Mouse (Mus musculus): ENCODE measurements around the gene Kank3. TPM values are rescaled to one million over a fixed set of nuclear protein-coding genes. Genes with fewer than 3 reads are reported as not detected.

The Kank3 gene
- polyA plus RNA-seq, 1 experiment from 2014 or later = 77.8 TPM

DNA sequence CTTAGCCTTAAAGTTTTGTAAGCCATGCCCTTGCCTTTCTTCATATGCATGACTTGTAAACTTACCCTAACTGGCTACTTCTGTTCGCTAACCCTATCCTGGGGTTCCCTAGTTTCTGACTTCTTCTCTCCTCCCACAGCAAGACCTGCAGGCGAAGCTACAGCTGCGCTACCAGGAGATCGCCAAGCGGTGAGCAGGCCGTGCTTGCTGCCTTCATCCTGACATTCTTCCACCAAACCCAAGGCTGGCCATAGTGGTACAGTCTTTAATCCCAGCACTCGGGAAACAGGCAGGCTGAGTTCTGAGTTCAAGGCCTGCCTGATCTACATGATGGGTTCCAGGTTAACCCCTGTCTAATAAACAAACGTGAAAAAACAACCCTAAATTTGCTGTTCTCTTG lies 15.1 kb downstream of the Kank3 start:
- peaks cover 41% of the 10 kb centered on the region for H3K36me3 ChIP-seq
- H3K4me2 ChIP-seq = peak overlapping the region; percentile 61
- no peaks in the 10 kb centered on the region for H3K9me3 ChIP-seq
- peak overlapping the region; percentile 67 for H3K4me3 ChIP-seq
- H3K27ac ChIP-seq = no peak overlapping the region
- 81% methylated on average over 8 of the region's 8 CpGs for WGBS
- H3K9ac ChIP-seq = peak overlapping the region; percentile 69; the same call in 1 of the 2 replicates
- no peak for ATAC-seq (ENCODE audit: borderline replicate concordance, extremely low read depth, low FRiP score, low TSS enrichment)
- peaks cover 50% of the 10 kb centered on the region for H3K4me1 ChIP-seq
- H3K27me3 ChIP-seq = no peaks in the 10 kb centered on the region

DNA sequence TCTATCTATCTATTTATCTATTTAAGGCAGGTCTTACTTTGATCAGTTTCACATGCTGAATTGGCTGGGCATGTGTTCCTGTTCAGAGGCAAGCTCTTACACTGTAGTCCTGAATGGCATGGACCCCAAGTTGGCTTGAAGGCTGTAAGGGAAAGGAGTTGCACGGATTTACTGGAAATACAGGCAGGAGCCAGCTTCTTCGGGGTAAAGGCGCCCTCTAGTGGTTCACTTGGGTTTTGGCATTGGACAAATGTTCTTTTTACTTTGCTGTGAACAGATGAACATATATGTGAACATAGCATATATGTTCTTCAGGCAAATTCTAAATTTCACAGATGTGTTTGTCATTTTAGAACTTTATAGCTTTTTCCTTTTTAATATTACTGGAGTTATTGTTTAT lies 16.5 kb downstream of the Kank3 start:
- no peak for ATAC-seq (ENCODE audit: borderline replicate concordance, extremely low read depth, low FRiP score, low TSS enrichment)
- Histone ChIP-seq H3K4me2 (no peak overlapping the region), H3K9ac (no peak overlapping the region), H3K4me1 (peaks cover 47% of the 10 kb centered on the region), H3K27me3 (no peaks in the 10 kb centered on the region), H3K36me3 (peaks cover 38% of the 10 kb centered on the region), H3K27ac (no peak overlapping the region), H3K4me3 (no peak overlapping the region), H3K9me3 (no peaks in the 10 kb centered on the region)
- WGBS = 1% methylated on average over 3 of the region's 3 CpGs

DNA sequence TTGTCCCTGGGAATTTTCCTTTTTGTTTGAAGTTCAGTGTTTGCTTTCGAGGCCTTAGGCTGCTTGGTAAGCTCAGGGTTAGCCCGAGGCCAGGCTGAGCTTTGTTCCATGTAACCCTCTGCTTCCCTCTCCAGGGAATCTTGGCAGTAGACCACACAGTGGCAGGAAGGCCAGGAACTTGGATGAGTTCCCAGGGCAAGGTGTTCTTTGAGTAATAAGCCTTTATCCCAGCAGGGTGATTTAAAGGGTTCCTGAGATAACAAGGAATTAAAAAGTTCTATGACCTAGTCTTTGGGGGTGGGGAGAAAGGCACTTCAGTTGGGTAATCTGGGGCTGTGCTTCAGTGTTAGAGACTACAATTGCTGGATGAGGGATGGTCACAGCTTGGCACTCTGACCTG lies 18.6 kb downstream of the Kank3 start:
- Histone ChIP-seq H3K4me3 (no peak overlapping the region), H3K4me2 (no peak overlapping the region), H3K9me3 (no peaks in the 10 kb centered on the region), H3K4me1 (peaks cover 30% of the 10 kb centered on the region), H3K36me3 (peaks cover 47% of the 10 kb centered on the region), H3K9ac (no peak overlapping the region), H3K27ac (peak overlapping the region; percentile 66), H3K27me3 (no peaks in the 10 kb centered on the region)
- WGBS = 24% methylated on average over 2 of the region's 2 CpGs
- no peak for ATAC-seq (ENCODE audit: borderline replicate concordance, extremely low read depth, low FRiP score, low TSS enrichment)

DNA sequence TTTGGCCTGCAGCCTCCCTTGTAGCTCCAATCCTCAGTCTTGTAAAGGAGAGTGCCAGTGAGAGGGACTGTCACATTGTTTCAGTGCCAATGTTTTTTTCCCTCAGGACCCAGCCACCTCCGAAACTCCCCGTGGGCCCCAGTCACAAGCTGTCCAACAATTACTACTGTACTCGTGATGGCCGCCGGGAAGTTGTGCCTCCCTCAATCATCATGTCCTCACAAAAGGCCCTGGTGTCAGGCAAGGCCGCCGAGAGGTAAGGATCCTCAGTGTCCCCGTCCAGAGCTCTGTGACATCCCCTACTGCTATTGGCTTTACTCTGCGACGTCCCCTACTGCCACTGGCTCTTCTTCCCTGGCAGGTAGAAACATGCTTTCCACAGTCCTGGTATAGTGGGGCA lies 19.2 kb downstream of the Kank3 start:
- H3K27ac ChIP-seq = peak overlapping the region; percentile 48; the same call in 1 of the 2 replicates
- no peaks in the 10 kb centered on the region for H3K27me3 ChIP-seq
- no peak overlapping the region for H3K4me2 ChIP-seq
- no peak for ATAC-seq (ENCODE audit: borderline replicate concordance, extremely low read depth, low FRiP score, low TSS enrichment)
- H3K9me3 ChIP-seq = no peaks in the 10 kb centered on the region
- H3K4me1 ChIP-seq = peaks cover 30% of the 10 kb centered on the region
- 91% methylated on average over 10 of the region's 10 CpGs for WGBS
- no peak overlapping the region for H3K4me3 ChIP-seq
- no peak overlapping the region for H3K9ac ChIP-seq
- peaks cover 54% of the 10 kb centered on the region for H3K36me3 ChIP-seq

DNA sequence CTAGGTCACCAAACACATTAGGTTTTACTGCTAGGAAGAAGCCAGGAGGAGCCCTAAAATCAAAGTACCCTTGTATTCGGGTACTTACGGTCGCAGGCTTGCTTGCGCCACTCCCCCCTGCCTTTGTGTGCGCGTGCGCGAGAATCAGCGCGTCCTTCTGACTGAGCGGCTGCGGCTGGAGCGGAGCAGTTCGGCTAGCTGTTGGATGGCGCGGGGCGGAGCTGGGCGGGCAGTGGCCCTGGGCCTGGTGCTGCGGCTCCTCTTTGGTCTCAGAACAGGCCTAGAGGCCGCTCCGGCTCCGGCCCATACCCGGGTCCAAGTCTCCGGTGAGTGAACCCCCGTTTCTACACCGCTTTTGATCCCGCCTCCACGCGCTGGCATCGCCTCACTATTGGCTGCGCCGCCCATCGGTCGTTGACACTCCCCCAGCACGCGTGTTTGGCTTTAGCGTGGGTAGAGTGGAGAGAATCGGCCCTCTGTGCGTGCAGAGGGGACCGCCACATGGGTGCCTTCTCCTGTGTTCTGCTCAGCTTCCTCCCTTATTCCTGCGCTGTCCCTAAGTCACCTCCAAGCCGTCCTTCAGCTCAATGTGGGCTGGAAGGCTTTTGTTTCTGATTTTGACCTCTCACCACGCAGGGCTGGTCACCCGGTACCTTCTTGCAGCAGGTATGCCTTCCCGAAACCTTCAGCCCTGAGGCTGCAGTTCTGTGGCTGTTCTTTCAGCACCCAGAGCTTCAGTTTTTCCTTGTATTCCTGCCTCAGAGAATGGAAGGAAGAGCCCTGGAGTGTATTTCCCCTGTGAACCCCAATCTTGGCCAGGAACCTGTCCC lies 32.9 kb downstream of the Kank3 start, which contains the start of gene Cd320:
TSS of gene Cd320 (plus strand) at position 126 of the 830 bp plus-strand sequence.
- H3K9ac ChIP-seq = peak within 1 kb of the TSS; percentile 62
- H3K4me1 ChIP-seq = peaks cover 19% of the 10 kb centered on the region
- ATAC-seq (ENCODE audit: borderline replicate concordance, extremely low read depth, low FRiP score, low TSS enrichment) = peak; percentile 91
- peaks cover 16% of the 10 kb centered on the region for H3K36me3 ChIP-seq
- WGBS = under 1% methylated on average over 45 of the region's 45 CpGs
- peak within 1 kb of the TSS; percentile 70 for H3K4me2 ChIP-seq
- H3K4me3 ChIP-seq = peak within 1 kb of the TSS; percentile 90
- no peaks in the 10 kb centered on the region for H3K27me3 ChIP-seq
- H3K27ac ChIP-seq = peak within 1 kb of the TSS; percentile 69
- H3K9me3 ChIP-seq = no peaks in the 10 kb centered on the region

DNA sequence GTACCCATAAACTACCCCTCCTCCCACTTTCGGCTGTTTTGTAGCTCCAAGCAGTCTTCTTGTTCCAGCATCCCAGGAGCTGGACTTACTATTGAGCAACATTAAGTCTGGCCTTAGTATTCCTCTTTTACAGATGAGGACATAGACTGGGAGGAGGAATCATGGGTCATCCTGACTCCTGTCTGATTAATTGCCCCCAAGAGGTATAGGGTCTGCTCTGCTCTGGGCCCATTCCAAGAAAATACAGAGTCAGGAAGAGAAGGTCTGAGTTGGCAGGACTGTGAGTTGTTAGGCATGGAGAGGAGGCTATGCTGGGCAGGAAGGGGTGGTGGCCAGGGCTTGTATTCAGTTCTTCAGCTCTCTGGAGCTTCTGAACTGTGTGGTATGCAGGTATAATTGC lies 33.9 kb downstream of the Kank3 start:
- H3K4me1 ChIP-seq = peaks cover 19% of the 10 kb centered on the region
- H3K36me3 ChIP-seq = peaks cover 8% of the 10 kb centered on the region
- 0 out of 2 replicates have a peak overlapping the region, but pooled peaks have one; percentile 62 for H3K9ac ChIP-seq
- WGBS = 76% methylated on average over 1 of the region's 1 CpGs
- H3K27ac ChIP-seq = no peak overlapping the region
- no peak for ATAC-seq (ENCODE audit: borderline replicate concordance, extremely low read depth, low FRiP score, low TSS enrichment)
- peak overlapping the region; percentile 90 for H3K4me3 ChIP-seq
- H3K27me3 ChIP-seq = no peaks in the 10 kb centered on the region
- H3K9me3 ChIP-seq = no peaks in the 10 kb centered on the region
- H3K4me2 ChIP-seq = peak overlapping the region; percentile 70; the same call in 1 of the 2 replicates

DNA sequence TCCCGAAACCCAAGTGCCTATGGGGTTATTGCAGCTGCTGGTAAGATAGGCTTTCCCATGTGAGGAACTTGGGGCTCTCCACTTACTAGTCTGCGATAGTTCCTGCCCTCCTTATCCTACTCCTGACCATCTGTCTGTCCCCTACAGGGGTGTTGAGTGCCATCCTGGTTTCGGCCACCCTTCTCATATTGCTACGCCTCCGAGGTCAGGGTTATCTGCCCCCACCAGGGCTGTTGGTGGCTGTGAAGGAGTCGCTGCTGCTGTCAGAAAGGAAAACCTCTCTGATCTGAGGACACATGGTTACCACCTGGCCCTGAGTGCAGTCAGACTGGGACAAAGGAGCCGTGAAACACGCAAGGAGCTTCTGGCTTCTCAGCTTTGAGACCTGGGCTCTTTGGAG lies 37.8 kb downstream of the Kank3 start:
- no peak overlapping the region for H3K4me2 ChIP-seq
- peaks cover 7% of the 10 kb centered on the region for H3K36me3 ChIP-seq
- no peak overlapping the region for H3K9ac ChIP-seq
- H3K9me3 ChIP-seq = no peaks in the 10 kb centered on the region
- no peak for ATAC-seq (ENCODE audit: borderline replicate concordance, extremely low read depth, low FRiP score, low TSS enrichment)
- H3K4me1 ChIP-seq = peaks cover 13% of the 10 kb centered on the region
- 69% methylated on average over 8 of the region's 8 CpGs for WGBS
- H3K27me3 ChIP-seq = no peaks in the 10 kb centered on the region
- H3K4me3 ChIP-seq = no peak overlapping the region
- H3K27ac ChIP-seq = no peak overlapping the region

DNA sequence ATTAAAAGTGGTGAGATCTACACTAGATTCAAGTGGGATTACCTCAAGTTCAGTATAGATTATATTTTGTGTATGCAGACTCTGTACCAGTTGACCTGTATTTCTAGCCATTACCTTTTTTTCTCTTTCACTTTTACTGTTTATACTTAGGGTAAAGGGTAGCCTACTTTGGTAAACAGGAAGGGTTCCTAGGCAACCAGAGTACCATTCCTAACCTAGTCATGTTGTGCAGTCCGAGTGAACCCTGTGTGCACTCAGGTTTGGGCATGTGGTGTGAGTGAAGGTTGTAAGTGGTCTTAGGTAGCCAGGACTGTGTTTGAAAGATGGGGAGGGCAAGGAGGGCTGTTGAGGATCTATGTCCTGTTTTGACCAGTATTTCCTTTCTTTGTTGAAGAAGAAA lies 41.0 kb downstream of the Kank3 start:
- no peak overlapping the region for H3K27ac ChIP-seq
- WGBS = 46% methylated on average over 1 of the region's 1 CpGs
- no peaks in the 10 kb centered on the region for H3K27me3 ChIP-seq
- H3K4me2 ChIP-seq = no peak overlapping the region
- H3K36me3 ChIP-seq = peaks cover 7% of the 10 kb centered on the region
- H3K4me1 ChIP-seq = no peaks in the 10 kb centered on the region
- H3K4me3 ChIP-seq = no peak overlapping the region
- H3K9ac ChIP-seq = no peak overlapping the region
- ATAC-seq (ENCODE audit: borderline replicate concordance, extremely low read depth, low FRiP score, low TSS enrichment) = no peak
- no peaks in the 10 kb centered on the region for H3K9me3 ChIP-seq

DNA sequence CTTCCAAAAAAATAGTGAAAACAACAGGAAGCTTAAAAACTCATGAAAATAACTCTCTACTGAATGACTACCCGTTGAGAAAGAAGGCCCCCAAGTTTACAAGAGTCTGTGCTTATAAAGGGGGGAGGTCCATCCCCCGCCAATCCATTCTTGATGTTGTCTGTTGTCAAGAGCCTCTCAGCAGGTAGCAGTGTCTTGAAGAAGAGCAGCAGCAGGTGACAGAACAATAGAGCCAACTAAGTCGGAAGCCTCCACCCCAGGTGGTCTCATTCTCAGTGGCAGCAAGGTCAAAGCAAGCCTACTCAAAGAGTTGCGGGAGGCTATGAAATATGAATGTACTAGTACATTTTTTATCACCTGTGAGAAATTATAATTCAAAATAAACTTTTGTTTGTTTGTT lies 47.5 kb downstream of the Kank3 start:
- no peaks in the 10 kb centered on the region for H3K36me3 ChIP-seq
- no peak overlapping the region for H3K4me3 ChIP-seq
- H3K9me3 ChIP-seq = no peaks in the 10 kb centered on the region
- WGBS = 83% methylated on average over 4 of the region's 4 CpGs
- no peaks in the 10 kb centered on the region for H3K4me1 ChIP-seq
- H3K9ac ChIP-seq = no peak overlapping the region
- no peaks in the 10 kb centered on the region for H3K27me3 ChIP-seq
- H3K27ac ChIP-seq = no peak overlapping the region
- no peak overlapping the region for H3K4me2 ChIP-seq
- ATAC-seq (ENCODE audit: borderline replicate concordance, extremely low read depth, low FRiP score, low TSS enrichment) = no peak

DNA sequence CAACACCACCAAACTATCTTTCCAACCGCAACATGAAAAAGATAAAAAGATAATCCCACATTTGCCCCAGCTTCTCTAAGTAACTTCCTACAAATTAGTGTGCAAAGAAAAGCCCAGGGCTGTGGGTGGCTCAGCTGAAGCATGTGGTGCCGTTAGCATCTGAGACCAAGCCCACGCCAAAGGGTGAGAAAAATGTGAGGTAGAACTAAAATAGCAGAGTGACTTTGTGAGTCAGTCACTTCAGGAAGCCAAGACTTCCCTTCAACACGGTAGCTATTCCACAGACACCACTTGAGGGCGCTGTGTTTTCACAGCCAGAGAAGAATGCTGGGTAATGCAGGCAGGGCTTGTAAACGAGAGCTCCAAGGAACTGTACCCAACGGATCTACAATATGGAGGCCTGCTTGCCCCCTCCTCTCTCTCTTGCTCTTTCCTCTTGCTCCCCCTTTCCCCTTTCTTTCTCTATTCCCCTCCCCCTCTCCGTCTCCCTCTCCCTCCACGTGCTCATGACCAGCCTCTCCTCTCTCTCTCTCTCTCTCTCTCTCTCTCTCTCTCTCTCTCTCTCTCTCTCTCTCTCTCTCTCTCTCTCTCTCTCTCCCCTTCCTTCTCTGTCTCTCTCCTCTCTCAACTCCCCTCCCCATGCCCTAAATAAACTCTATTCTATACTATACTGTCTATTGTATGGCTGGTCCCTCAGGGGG lies 55.2 kb downstream of the Kank3 start:
- no peaks in the 10 kb centered on the region for H3K9me3 ChIP-seq
- no peaks in the 10 kb centered on the region for H3K27me3 ChIP-seq
- WGBS = 34% methylated on average over 9 of the region's 9 CpGs
- no peak overlapping the region for H3K9ac ChIP-seq
- H3K4me3 ChIP-seq = no peak overlapping the region
- no peaks in the 10 kb centered on the region for H3K36me3 ChIP-seq
- ATAC-seq (ENCODE audit: borderline replicate concordance, extremely low read depth, low FRiP score, low TSS enrichment) = no peak
- H3K4me2 ChIP-seq = no peak overlapping the region
- H3K27ac ChIP-seq = no peak overlapping the region
- H3K4me1 ChIP-seq = no peaks in the 10 kb centered on the region

Measured in lung, embryonic 15.5 days (tissue).